In genomic region chr1:95223289-95223688, GRCm38 (mm10) we compare ENCODE assay signal across 13 mouse cellular contexts.
A peak's percentile ranks its signal among the peaks of the same experiment; 100 is the strongest.
DNase-seq lines count a peak whose midpoint lies in the region; ATAC-seq and TF ChIP-seq lines count a peak whose summit lies in the region.
"Had no signal": no experiment of that assay in that cellular context is flagged by ENCODE, and none has a peak within 500 bp of the region (broad histone marks: within the 10 kb centered on the region; RNA-seq: fewer than 3 reads in every experiment).

No protein-coding gene starts in this region.

- ATAC-seq in frontal cortex, adult (ENCODE audit: low TSS enrichment): peak; percentile 88
- peak; percentile 90 for ATAC-seq in lung, embryonic 14.5 days (ENCODE audit: insufficient read depth)
- peak; percentile 91 for ATAC-seq in forebrain, postnatal 0 days
- ATAC-seq: liver, embryonic 12.5 days; Patski had no signal

- no peaks in the 10 kb centered on the region for H3K9me3 ChIP-seq in lung, embryonic 14.5 days (ENCODE audit: low read depth, low read length)
- H3K9me3 ChIP-seq in forebrain, postnatal 0 days (ENCODE audit: low read length): no peaks in the 10 kb centered on the region
- H3K9me3 ChIP-seq: heart, embryonic 12.5 days; hindbrain, embryonic 13.5 days; liver, embryonic 12.5 days had no signal

- no peak overlapping the region for H3K4me3 ChIP-seq in lung, embryonic 14.5 days (ENCODE audit: low read depth, low read length)
- H3K4me3 ChIP-seq in forebrain, postnatal 0 days (ENCODE audit: low read depth, low read length): no peak overlapping the region
- H3K4me3 ChIP-seq: heart, embryonic 12.5 days; hindbrain, embryonic 13.5 days; liver, embryonic 12.5 days had no signal

- no peak overlapping the region for H3K27ac ChIP-seq in lung, embryonic 14.5 days (ENCODE audit: low read depth)
- H3K27ac ChIP-seq in forebrain, postnatal 0 days (ENCODE audit: low read depth, low read length): no peak overlapping the region
- H3K27ac ChIP-seq: hindbrain, embryonic 13.5 days; liver, embryonic 12.5 days had no signal

- 13% methylated on average over 1 of the region's 1 CpGs for WGBS in lung, embryonic 14.5 days
- 19% methylated on average over 1 of the region's 1 CpGs for WGBS in forebrain, postnatal 0 days

- H3K27me3 ChIP-seq in lung, embryonic 14.5 days (ENCODE audit: insufficient read depth, low read length): no peaks in the 10 kb centered on the region
- H3K27me3 ChIP-seq in forebrain, postnatal 0 days (ENCODE audit: insufficient read depth, low read length): no peaks in the 10 kb centered on the region
- H3K27me3 ChIP-seq: heart, embryonic 12.5 days; hindbrain, embryonic 13.5 days; liver, embryonic 12.5 days; Patski had no signal

- H3K4me2 ChIP-seq in lung, embryonic 14.5 days: no peak overlapping the region
- no peak overlapping the region for H3K4me2 ChIP-seq in forebrain, postnatal 0 days (ENCODE audit: low read depth)
- H3K4me2 ChIP-seq: heart, embryonic 12.5 days; hindbrain, embryonic 13.5 days; liver, embryonic 12.5 days had no signal

- no peak for TF ChIP-seq CTCF in lung, embryonic 14.5 days (IDR thresholded peaks at IDR 0.05; ENCODE audit: low read depth)
- TF ChIP-seq CTCF in forebrain, postnatal 0 days (IDR thresholded peaks at IDR 0.05; ENCODE audit: low read depth): no peak

- H3K36me3 ChIP-seq in lung, embryonic 14.5 days (ENCODE audit: insufficient read depth): no peaks in the 10 kb centered on the region
- H3K36me3 ChIP-seq in forebrain, postnatal 0 days (ENCODE audit: insufficient read depth): no peaks in the 10 kb centered on the region
- H3K36me3 ChIP-seq: heart, embryonic 12.5 days; hindbrain, embryonic 13.5 days; liver, embryonic 12.5 days had no signal

- no peaks in the 10 kb centered on the region for H3K4me1 ChIP-seq in lung, embryonic 14.5 days (ENCODE audit: insufficient read depth)
- H3K4me1 ChIP-seq in forebrain, postnatal 0 days (ENCODE audit: insufficient read depth): no peaks in the 10 kb centered on the region
- H3K4me1 ChIP-seq: heart, embryonic 12.5 days; hindbrain, embryonic 13.5 days; liver, embryonic 12.5 days had no signal

- no peak for DNase-seq in frontal cortex, postnatal 10 days (ENCODE audit: low spot score in 2 of 2)
- peak; percentile 74 for DNase-seq in lung, embryonic 14.5 days
- DNase-seq in lung, adult 18-20 months: no peak
- peak; percentile 81 for DNase-seq in brain, adult 2 months (ENCODE audit: low read depth, low spot score)
- peak; percentile 88 for DNase-seq in forebrain, postnatal 0 days
- no peak for DNase-seq in urinary bladder, postnatal 36 days (ENCODE audit: low spot score in 2 of 2)
- no peak for DNase-seq in gastrocnemius, adult 8-10 months (ENCODE audit: low spot score in 2 of 2)
- DNase-seq: kidney, adult 2 months had no signal

- H3K9ac ChIP-seq in lung, embryonic 14.5 days: no peak overlapping the region
- no peak overlapping the region for H3K9ac ChIP-seq in forebrain, postnatal 0 days
- H3K9ac ChIP-seq: heart, embryonic 12.5 days; hindbrain, embryonic 13.5 days; liver, embryonic 12.5 days had no signal

Comparison
In these comparisons a context has a peak if more than half of its experiments do, and no peak if none do; other contexts are left out.
1. DNase-seq: peak in lung, embryonic 14.5 days (single experiment), brain, adult 2 months (single experiment) and forebrain, postnatal 0 days (single experiment); none in frontal cortex, postnatal 10 days (0 of 2), lung, adult 18-20 months (0 of 2), urinary bladder, postnatal 36 days (0 of 2) and gastrocnemius, adult 8-10 months (0 of 2).
2. Peak in every context shown above with its lines, with median percentiles within 50 percentile points of each other: ATAC-seq.